Mouse (Mus musculus): ENCODE data around the gene Defb35. TPM values are rescaled to one million over a fixed set of nuclear protein-coding genes. Genes with fewer than 3 reads are reported as not detected.

Defb35 gene
- total RNA-seq, 1 experiment, result not detected

DNA sequence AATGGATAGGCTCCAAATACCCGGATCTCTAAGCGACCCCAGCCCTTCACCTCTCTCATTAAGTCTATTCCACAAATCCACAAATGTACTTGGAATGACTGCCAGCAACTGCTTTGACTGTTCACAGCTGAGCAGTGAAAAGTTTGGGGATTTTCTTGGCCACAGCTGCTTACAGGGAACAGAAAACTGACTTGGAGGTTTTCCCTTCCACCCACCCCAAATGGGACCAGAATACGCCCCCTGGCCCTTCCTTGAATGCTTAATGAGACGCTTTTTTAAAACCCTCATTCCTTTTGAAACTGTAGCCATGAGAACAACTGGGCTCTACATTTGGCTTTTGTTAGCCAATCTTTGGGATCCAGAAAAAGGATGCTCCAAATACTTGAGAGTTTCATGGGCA, 40.0 kb downstream of the Defb35 start:
- no peaks in the 10 kb centered on the region for H3K9me3 ChIP-seq (ENCODE audit: control insufficient read depth, insufficient read depth, low read depth, low read length)
- H3K4me3 ChIP-seq (ENCODE audit: insufficient read depth in 1 of 2, low read depth in 1 of 2, low read length in 2 of 2, poor library complexity in 1 of 2, severe bottlenecking in 1 of 2), result no peak overlapping the region
- no peaks in the 10 kb centered on the region for H3K4me1 ChIP-seq (ENCODE audit: control insufficient read depth in 2 of 2, insufficient read depth in 2 of 2, low read length in 2 of 2, poor library complexity in 1 of 2)
- no peak overlapping the region for H3K27ac ChIP-seq (ENCODE audit: insufficient read depth, low read depth, low read length, poor library complexity, severe bottlenecking)
- TF ChIP-seq CHD2 (IDR thresholded peaks at IDR 0.05; ENCODE audit: low read depth, low read length) (no peak), ZC3H11A (IDR thresholded peaks at IDR 0.05; ENCODE audit: borderline replicate concordance, low read depth, low read length) (no peak), MAFK (IDR thresholded peaks at IDR 0.05; ENCODE audit: insufficient read depth, low read depth, low read length) (no peak), HCFC1 (IDR thresholded peaks at IDR 0.05; ENCODE audit: borderline replicate concordance, insufficient read depth, low read length) (no peak), ZNF384 (IDR thresholded peaks at IDR 0.05; ENCODE audit: low read depth, low read length) (no peak)
- in situ Hi-C loops (cut with MboI; ENCODE audit: low sequenced_read_pairs in 2 of 2, unreplicated experiment in 2 of 2), result no loop called here
- H3K9ac ChIP-seq (ENCODE audit: insufficient read depth, low read depth, low read length, poor library complexity, severe bottlenecking), result no peak overlapping the region
- DNase-seq (ENCODE audit: low read depth, low spot score), result no peak
- no peaks in the 10 kb centered on the region for H3K36me3 ChIP-seq (ENCODE audit: control insufficient read depth, insufficient read depth, low read length, poor library complexity, severe bottlenecking)

DNA sequence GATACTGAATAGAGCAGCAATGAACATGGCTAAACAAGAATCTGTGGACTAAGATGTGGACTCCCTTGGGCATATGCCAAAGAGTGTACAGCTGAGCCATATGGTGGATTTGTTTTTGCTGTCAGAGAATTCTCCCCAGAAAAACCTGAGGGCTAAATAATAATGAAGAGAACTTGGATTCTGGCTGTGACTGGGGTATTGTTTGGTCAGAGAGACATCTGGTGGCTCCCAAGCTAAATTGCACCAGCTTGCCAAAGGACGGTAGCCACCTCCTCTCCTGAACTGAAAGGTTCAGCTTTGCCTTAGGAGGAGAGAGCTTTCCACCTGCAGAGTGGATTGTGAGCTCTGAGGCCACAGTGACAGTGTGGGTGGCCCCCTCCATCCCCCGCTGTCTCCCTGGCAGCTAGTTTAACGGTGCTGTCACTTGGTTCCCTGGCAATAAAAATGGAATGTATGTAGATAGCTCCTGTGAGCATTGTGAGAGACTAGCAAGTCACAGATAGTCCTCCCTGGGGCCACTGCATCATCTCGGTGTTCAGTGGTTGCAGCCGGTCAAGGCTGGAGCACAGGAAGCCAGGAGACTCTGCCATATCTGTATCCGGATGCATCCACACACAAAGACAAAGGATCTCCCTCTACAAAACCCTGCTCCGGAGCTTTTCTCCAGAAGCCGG, 43.6 kb downstream of the Defb35 start:
- Histone ChIP-seq H3K36me3 (ENCODE audit: control insufficient read depth, insufficient read depth, low read length, poor library complexity, severe bottlenecking) (no peaks in the 10 kb centered on the region), H3K4me1 (ENCODE audit: control insufficient read depth in 2 of 2, insufficient read depth in 2 of 2, low read length in 2 of 2, poor library complexity in 1 of 2) (no peaks in the 10 kb centered on the region), H3K9me3 (ENCODE audit: control insufficient read depth, insufficient read depth, low read depth, low read length) (no peaks in the 10 kb centered on the region), H3K9ac (ENCODE audit: insufficient read depth, low read depth, low read length, poor library complexity, severe bottlenecking) (no peak overlapping the region), H3K27ac (ENCODE audit: insufficient read depth, low read depth, low read length, poor library complexity, severe bottlenecking) (no peak overlapping the region), H3K4me3 (ENCODE audit: insufficient read depth in 1 of 2, low read depth in 1 of 2, low read length in 2 of 2, poor library complexity in 1 of 2, severe bottlenecking in 1 of 2) (no peak overlapping the region)
- no peak for TF ChIP-seq CHD2 (IDR thresholded peaks at IDR 0.05; ENCODE audit: low read depth, low read length)
- TF ChIP-seq ZC3H11A (IDR thresholded peaks at IDR 0.05; ENCODE audit: borderline replicate concordance, low read depth, low read length), result peak; percentile 78; the same call in 1 of the 2 replicates
- no peak for TF ChIP-seq HCFC1 (IDR thresholded peaks at IDR 0.05; ENCODE audit: borderline replicate concordance, insufficient read depth, low read length)
- no peak for TF ChIP-seq MAFK (IDR thresholded peaks at IDR 0.05; ENCODE audit: insufficient read depth, low read depth, low read length)
- in situ Hi-C loops (cut with MboI; ENCODE audit: low sequenced_read_pairs in 2 of 2, unreplicated experiment in 2 of 2), result no loop called here
- peak; percentile 20 for DNase-seq (ENCODE audit: low read depth, low spot score)

Other genes starting within 250 kb of the Defb35 start
- gene AY761184, start 234.7 kb upstream of the Defb35 start, total RNA-seq (2012; rRNA removed), result not detected in 2 replicates
- not detected in 2 replicates for gene Defa24, start 203.9 kb upstream of the Defb35 start, total RNA-seq (2012; rRNA removed)
- gene Defb50, start 114.8 kb upstream of the Defb35 start, total RNA-seq (2012; rRNA removed), result not detected in 2 replicates
- not detected in 2 replicates for gene Defb2, start 98.4 kb upstream of the Defb35 start, total RNA-seq (2012; rRNA removed)
- not detected in 2 replicates for gene Defb10, start 79.5 kb upstream of the Defb35 start, total RNA-seq (2012; rRNA removed)
- gene Defb9, start 52.9 kb upstream of the Defb35 start, total RNA-seq (2012; rRNA removed), result not detected in 2 replicates
- gene Defb11, start 31.9 kb upstream of the Defb35 start, total RNA-seq (2012; rRNA removed), result not detected in 2 replicates
- not detected in 2 replicates for gene Defb15, start 5.6 kb upstream of the Defb35 start, total RNA-seq (2012; rRNA removed)
- gene Defb13, start 8.4 kb downstream of the Defb35 start, total RNA-seq (2012; rRNA removed), result not detected in 2 replicates
- 0.21 TPM in 1 of 2 replicates, not detected in the other for gene Fam90a1a, start 20.4 kb downstream of the Defb35 start, total RNA-seq (2012; rRNA removed)
- gene Ccdc70, start 31.4 kb downstream of the Defb35 start, total RNA-seq (2012; rRNA removed), result not detected in 2 replicates
- 3.2 and 5.3 TPM in 2 replicates for gene Atp7b, start 122.0 kb downstream of the Defb35 start, total RNA-seq (2012; rRNA removed)
- 44.7 and 55.4 TPM in 2 replicates for gene Alg11, start 122.4 kb downstream of the Defb35 start, total RNA-seq (2012; rRNA removed)
- gene Nek5, start 186.7 kb downstream of the Defb35 start, total RNA-seq (2012; rRNA removed), result not detected in 2 replicates
- gene Nek3, start 228.1 kb downstream of the Defb35 start, total RNA-seq (2012; rRNA removed), result 3.4 and 7.9 TPM in 2 replicates
- gene Ckap2, start 247.5 kb downstream of the Defb35 start, total RNA-seq (2012; rRNA removed), result 67.4 and 68.7 TPM in 2 replicates

Data from ES-E14 (cell line).